Mouse (Mus musculus): ENCODE results near the gene Mpp3.
"Not testable (repeated sequence)": the region's sequence is repeated elsewhere in the genome, so short reads cannot be mapped to it uniquely, and the experiment has no call there.

The Mpp3 gene

GRCm38 (mm10) chr11:102013201-102013600 lies 15.1 kb downstream of the Mpp3 start:
- DNase-seq (ENCODE audit: low read depth in 2 of 2, low spot score in 2 of 2), result no peak

GRCm38 (mm10) chr11:102011510-102011909 lies 16.8 kb downstream of the Mpp3 start:
- no peak for DNase-seq (ENCODE audit: low read depth in 2 of 2, low spot score in 2 of 2)

- DNase-seq (ENCODE audit: low read depth in 2 of 2, low spot score in 2 of 2), result no peak
These were observed 18.1 kb downstream of the Mpp3 start for GRCm38 (mm10) chr11:102010140-102010539.

GRCm38 (mm10) chr11:102008954-102009637 lies 19.2 kb downstream of the Mpp3 start:
- no peak for DNase-seq (ENCODE audit: low read depth in 2 of 2, low spot score in 2 of 2)

GRCm38 (mm10) chr11:102008372-102008771 lies 19.9 kb downstream of the Mpp3 start:
- DNase-seq (ENCODE audit: low read depth in 2 of 2, low spot score in 2 of 2), result no peak

GRCm38 (mm10) chr11:102006688-102007087 lies 21.6 kb downstream of the Mpp3 start:
- DNase-seq (ENCODE audit: low read depth in 2 of 2, low spot score in 2 of 2), result no peak

- DNase-seq (ENCODE audit: low read depth in 2 of 2, low spot score in 2 of 2), result no peak
These were observed 22.0 kb downstream of the Mpp3 start for GRCm38 (mm10) chr11:102006271-102006670.

- no peak for DNase-seq (ENCODE audit: low read depth in 2 of 2, low spot score in 2 of 2)
These were observed 24.0 kb downstream of the Mpp3 start for GRCm38 (mm10) chr11:102004251-102004650.

GRCm38 (mm10) chr11:101999466-101999865 lies 28.8 kb downstream of the Mpp3 start:
- DNase-seq (ENCODE audit: low read depth in 2 of 2, low spot score in 2 of 2), result no peak

- DNase-seq (ENCODE audit: low read depth in 2 of 2, low spot score in 2 of 2), result no peak
These were observed 30.0 kb downstream of the Mpp3 start for GRCm38 (mm10) chr11:101998258-101998657.

GRCm38 (mm10) chr11:101995938-101996337 lies 32.3 kb downstream of the Mpp3 start:
- no peak for DNase-seq (ENCODE audit: low read depth in 2 of 2, low spot score in 2 of 2)

GRCm38 (mm10) chr11:101994100-101994499 lies 34.2 kb downstream of the Mpp3 start:
- DNase-seq (ENCODE audit: low read depth in 2 of 2, low spot score in 2 of 2), result no peak

GRCm38 (mm10) chr11:101992411-101992810 lies 35.9 kb downstream of the Mpp3 start:
- DNase-seq (ENCODE audit: low read depth in 2 of 2, low spot score in 2 of 2), result no peak

GRCm38 (mm10) chr11:101991813-101992212 lies 36.4 kb downstream of the Mpp3 start:
- no peak for DNase-seq (ENCODE audit: low read depth in 2 of 2, low spot score in 2 of 2)

GRCm38 (mm10) chr11:101990244-101990643 lies 38.0 kb downstream of the Mpp3 start:
- no peak for DNase-seq (ENCODE audit: low read depth in 2 of 2, low spot score in 2 of 2)

- no peak for DNase-seq (ENCODE audit: low read depth in 2 of 2, low spot score in 2 of 2)
These were observed 41.3 kb downstream of the Mpp3 start, which contains the start of gene Dusp3 for GRCm38 (mm10) chr11:101986913-101987312. TSS of gene Dusp3 (minus strand) at chr11:101987013.

GRCm38 (mm10) chr11:101985990-101986389 lies 42.3 kb downstream of the Mpp3 start:
- peak in 1 of 2 experiments; percentile 31 for DNase-seq (ENCODE audit: low read depth in 2 of 2, low spot score in 2 of 2)

- not testable (repeated sequence) for DNase-seq (ENCODE audit: low read depth in 2 of 2, low spot score in 2 of 2)
These were observed 42.8 kb downstream of the Mpp3 start for GRCm38 (mm10) chr11:101985450-101985849.

- DNase-seq (ENCODE audit: low read depth in 2 of 2, low spot score in 2 of 2), result peak in 1 of 2 experiments; percentile 6
These were observed 43.9 kb downstream of the Mpp3 start, which contains the start of gene Cfap97d1 for GRCm38 (mm10) chr11:101984054-101985025. TSS of gene Cfap97d1 (plus strand) at chr11:101984279.

GRCm38 (mm10) chr11:101983431-101983921 lies 44.8 kb downstream of the Mpp3 start:
- DNase-seq (ENCODE audit: low read depth in 2 of 2, low spot score in 2 of 2), result no peak

GRCm38 (mm10) chr11:101982981-101983411 lies 45.3 kb downstream of the Mpp3 start:
- DNase-seq (ENCODE audit: low read depth in 2 of 2, low spot score in 2 of 2), result no peak

GRCm38 (mm10) chr11:101981850-101982249 lies 46.4 kb downstream of the Mpp3 start:
- DNase-seq (ENCODE audit: low read depth in 2 of 2, low spot score in 2 of 2), result no peak
